Mouse (Mus musculus) heart, adult 2 months (tissue): Measurements from ENCODE around the gene Sema4c. TPM values are rescaled to one million over a fixed set of nuclear protein-coding genes. Genes with fewer than 3 reads are reported as not detected.
A peak's percentile ranks its signal among the peaks of the same experiment; 100 is the strongest.

Experiments used
- DNase-seq, 2 experiments: peaks; one replicate each; pipeline ENCODE4 v3.0.0; 2021
- H3K27ac ChIP-seq: fragments of 200-600 bp; 2 replicates; pipeline ENCODE4 v1.8.1; 2022
- H3K27me3 ChIP-seq: fragments of 200-500 bp; 2 replicates; pipeline ENCODE4 v1.6.1; 2012; ENCODE audit warnings: mild to moderate bottlenecking, low read length, inconsistent platforms, mixed read lengths; ENCODE audit not compliant: control insufficient read depth, insufficient read depth
- H3K36me3 ChIP-seq: fragments of 200-500 bp; 2 replicates; pipeline ENCODE4 v1.6.1; 2012; ENCODE audit warnings: low read length, inconsistent platforms; ENCODE audit not compliant: control insufficient read depth, insufficient read depth
- H3K4me1 ChIP-seq: fragments of 200-500 bp; 2 replicates; pipeline ENCODE4 v1.6.1; 2011; ENCODE audit warnings: low read length; ENCODE audit not compliant: control insufficient read depth, insufficient read depth
- H3K4me3 ChIP-seq: fragments of 200-600 bp; 2 replicates; pipeline ENCODE4 v1.8.1; 2022
- H3K79me2 ChIP-seq: fragments of 200-500 bp; replicated peaks from 2 replicates; pipeline ENCODE4 v1.6.1; 2012; ENCODE audit warnings: mild to moderate bottlenecking, inconsistent platforms, low read length, moderate library complexity, mixed read lengths; ENCODE audit not compliant: control insufficient read depth, insufficient read depth
- H3K9ac ChIP-seq: fragments of 200-500 bp; 2 replicates; pipeline ENCODE4 v1.6.1; 2012; ENCODE audit warnings: low read depth, mild to moderate bottlenecking, control low read depth, inconsistent platforms, low read length, mixed read lengths
- CTCF ChIP-seq: fragments of 200-600 bp; IDR thresholded peaks from 2 replicates; pipeline ENCODE4 v1.8.1; 2022; ENCODE audit warnings: antibody characterized with exemption, mild to moderate bottlenecking, moderate library complexity
- EP300 ChIP-seq: fragments of 200-500 bp; IDR thresholded peaks from 2 replicates; pipeline ENCODE4 v1.6.1; 2011; ENCODE audit warnings: low read depth, low read length, control low read depth; ENCODE audit not compliant: insufficient read depth
- POLR2A ChIP-seq: fragments of 200-500 bp; IDR thresholded peaks from 2 replicates; pipeline ENCODE4 v1.6.1; 2011; ENCODE audit warnings: mild to moderate bottlenecking, low read depth, low read length, control low read depth; ENCODE audit not compliant: insufficient read depth
- WGBS: fragments of 180-500 bp; shearing (Covaris S2); methylation state at CpG from one replicate; pipeline ENCODE4 v1.1.7; 2018; 5-methylcytosine and 5-hydroxymethylcytosine counted together
- intact Hi-C: fragments of 180-260 bp; cut with DNase I; formaldehyde crosslinking; loops from one replicate; pipeline ENCODE4 v1.15.1; 2025
- polyA plus RNA-seq: library from polyadenylated mRNA; depleted of rRNA; stranded (reverse); fragments of >200 nt; gene quantifications from 2 replicates; pipeline ENCODE4 v1.2.3, GENCODE M21; 2012
- total RNA-seq, 2 experiments: library from RNA; stranded (reverse); gene quantifications; 2 replicates each; pipeline ENCODE4 v1.2.3; 2021

Sema4c gene
- total and polyA plus RNA-seq, 3 experiments: 10.6 to 12.7 (median 11.1) TPM

GRCm38 (mm10) chr1:36589486-36589885, 31.3 kb upstream of the Sema4c start:
- Histone ChIP-seq H3K9ac (no peak overlapping the region), H3K27ac (peak overlapping the region; percentile 91), H3K36me3 (no peaks in the 10 kb centered on the region), H3K4me3 (no peak overlapping the region), H3K4me1 (peaks cover 19% of the 10 kb centered on the region), H3K27me3 (no peaks in the 10 kb centered on the region), H3K79me2 (no peaks in the 10 kb centered on the region)
- TF ChIP-seq EP300 (peak; percentile 86; the same call in 1 of the 2 replicates), POLR2A (0 out of 2 replicates have a peak, but pooled peaks have one; percentile 22), CTCF (peak; percentile 38)
- intact Hi-C loops: loop anchor here (2.0 kb wide), 1 partner anchor 35 kb away; no protein-coding TSS in a partner anchor
- DNase-seq: peak; percentile 80 to 87
- WGBS: 6% methylated on average over 6 of the region's 6 CpGs

GRCm38 (mm10) chr1:36588476-36589450, 30.6 kb upstream of the Sema4c start:
- Histone ChIP-seq H3K36me3 (no peaks in the 10 kb centered on the region), H3K79me2 (no peaks in the 10 kb centered on the region), H3K9ac (peak overlapping the region; percentile 28), H3K4me3 (no peak overlapping the region), H3K27ac (peak overlapping the region; percentile 91), H3K4me1 (peaks cover 19% of the 10 kb centered on the region), H3K27me3 (no peaks in the 10 kb centered on the region)
- WGBS: 30% methylated on average over 13 of the region's 13 CpGs
- DNase-seq: peak; percentile 66 to 69
- intact Hi-C loops: loop anchor here (2.0 kb wide), 1 partner anchor 34 kb away; no protein-coding TSS in a partner anchor
- TF ChIP-seq POLR2A (0 out of 2 replicates have a peak, but pooled peaks have one; percentile 23), CTCF (no peak)

- DNase-seq: no peak
These were observed 29.7 kb upstream of the Sema4c start for GRCm38 (mm10) chr1:36587860-36588259.

GRCm38 (mm10) chr1:36586288-36586687, 28.1 kb upstream of the Sema4c start:
- no peak overlapping the region for H3K4me3 ChIP-seq
- H3K4me1 ChIP-seq: peaks cover 27% of the 10 kb centered on the region
- no peak for DNase-seq
- H3K27ac ChIP-seq: no peak overlapping the region
- H3K9ac ChIP-seq: no peak overlapping the region
- intact Hi-C loops: no loop called here
- TF ChIP-seq EP300: no peak
- TF ChIP-seq CTCF: no peak
- TF ChIP-seq POLR2A: no peak
- WGBS: 86% methylated on average over 4 of the region's 4 CpGs
- no peaks in the 10 kb centered on the region for H3K79me2 ChIP-seq
- no peaks in the 10 kb centered on the region for H3K27me3 ChIP-seq
- H3K36me3 ChIP-seq: no peaks in the 10 kb centered on the region

More at GRCm38 (mm10) chr1:36587860-36588259, 29.7 kb upstream of the Sema4c start:
- TF ChIP-seq EP300 (no peak), CTCF (no peak), POLR2A (no peak)
- H3K9ac ChIP-seq: no peak overlapping the region
- WGBS: 91% methylated on average over 6 of the region's 6 CpGs
- no peaks in the 10 kb centered on the region for H3K79me2 ChIP-seq
- no peaks in the 10 kb centered on the region for H3K27me3 ChIP-seq
- H3K4me3 ChIP-seq: no peak overlapping the region
- intact Hi-C loops: loop anchor here (2.0 kb wide), 1 partner anchor 33 kb away; no protein-coding TSS in a partner anchor
- H3K27ac ChIP-seq: peak overlapping the region; percentile 91
- H3K36me3 ChIP-seq: no peaks in the 10 kb centered on the region
- peaks cover 19% of the 10 kb centered on the region for H3K4me1 ChIP-seq

GRCm38 (mm10) chr1:36583408-36584116, 25.4 kb upstream of the Sema4c start:
- intact Hi-C loops: no loop called here
- Histone ChIP-seq H3K9ac (no peak overlapping the region), H3K27ac (no peak overlapping the region), H3K27me3 (no peaks in the 10 kb centered on the region), H3K4me3 (no peak overlapping the region), H3K79me2 (no peaks in the 10 kb centered on the region), H3K4me1 (peaks cover 31% of the 10 kb centered on the region), H3K36me3 (no peaks in the 10 kb centered on the region)
- no peak for DNase-seq
- WGBS: 90% methylated on average over 8 of the region's 8 CpGs
- TF ChIP-seq EP300: no peak
- no peak for TF ChIP-seq POLR2A
- TF ChIP-seq CTCF: no peak
